Mouse (Mus musculus) brain, embryonic 18.5 days (tissue): Measurements from ENCODE around the gene Agrp.

Source experiments
- DNase-seq: peaks from one replicate; pipeline ENCODE4 v3.0.0-alpha.2; 2012; ENCODE audit warnings: low read depth, low spot score

The Agrp gene

DNA sequence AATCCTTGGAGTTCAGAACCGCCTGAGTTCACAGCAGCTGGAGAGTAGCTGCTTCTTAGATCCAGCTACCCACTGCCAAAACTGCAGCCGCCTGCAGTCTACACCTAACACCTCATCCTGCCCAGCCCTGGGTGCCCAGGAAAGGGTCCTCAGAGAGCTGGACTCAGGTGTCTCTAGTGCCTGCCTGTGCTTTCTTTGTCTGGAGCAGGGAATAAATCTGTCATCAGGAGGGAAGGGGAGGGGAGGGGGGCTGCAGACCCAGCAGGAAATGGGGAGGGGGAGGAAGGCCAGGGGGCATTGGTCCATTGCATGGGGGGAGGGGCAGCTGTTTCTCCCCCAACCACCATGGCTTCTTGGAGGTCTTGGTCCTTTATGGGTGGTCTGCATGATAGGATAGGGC lies 117.6 kb downstream of the Agrp start:
- DNase-seq: no peak

DNA sequence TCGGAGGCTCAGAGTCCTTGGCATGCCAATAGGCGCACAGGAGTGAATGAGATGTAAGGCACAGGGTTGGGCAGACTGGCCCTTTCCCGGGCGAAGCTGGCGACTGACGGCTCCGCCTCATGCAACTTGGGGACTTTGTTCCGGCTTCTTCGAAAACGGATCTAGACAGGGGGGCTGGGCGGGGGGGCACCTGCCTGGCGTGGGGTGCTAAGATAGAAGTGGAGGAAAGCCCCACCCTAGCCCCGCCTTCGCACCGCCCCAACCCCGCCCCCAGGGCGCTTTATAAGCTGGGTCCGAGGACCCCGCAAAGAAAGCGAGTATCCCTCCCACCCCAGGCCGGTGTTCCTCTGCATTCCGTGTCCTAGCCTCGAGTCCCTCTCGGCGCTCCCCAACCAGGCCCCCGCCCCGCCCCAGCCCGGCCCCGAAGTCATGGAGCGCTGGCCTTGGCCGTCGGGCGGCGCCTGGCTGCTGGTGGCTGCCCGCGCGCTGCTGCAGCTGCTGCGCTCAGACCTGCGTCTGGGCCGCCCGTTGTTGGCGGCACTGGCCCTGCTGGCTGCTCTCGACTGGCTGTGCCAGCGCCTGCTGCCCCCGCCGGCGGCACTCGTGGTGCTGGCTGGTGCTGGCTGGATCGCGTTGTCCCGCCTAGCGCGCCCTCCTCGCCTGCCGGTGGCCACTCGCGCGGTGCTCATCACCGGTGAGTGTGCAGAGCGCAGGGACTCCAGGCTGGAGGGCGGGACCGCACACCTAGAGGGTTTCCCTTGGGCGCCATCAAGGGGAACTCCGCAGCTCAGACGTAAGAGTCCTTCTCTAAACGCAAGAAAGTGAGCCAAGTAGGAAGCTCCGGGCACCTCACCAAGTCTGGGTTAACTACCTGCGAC lies 118.5 kb downstream of the Agrp start, which contains the start of gene Hsd11b2:
Gene Hsd11b2 (plus strand): TSS at position 320 of the 878 bp plus-strand sequence.
- DNase-seq: no peak

- no peak for DNase-seq
Measured at GRCm38 (mm10) chr8:105517346-105517745, 119.8 kb downstream of the Agrp start.
